Mouse (Mus musculus) liver, adult 2 months (tissue): ENCODE measurements at regions not wholly inside any gene's neighbourhood (a gene's known extent, or its start where the extent isn't known, plus 50 kb on each side); places are given as distances from the start of the nearest gene placed in this dataset.
"Not testable (repeated sequence)": the region's sequence is repeated elsewhere in the genome, so short reads cannot be mapped to it uniquely, and the experiment has no call there.

Experiments
- DNase-seq: peaks from one replicate; pipeline ENCODE4 v3.0.0-alpha.2; 2011; ENCODE audit warnings: low read depth, low spot score; ENCODE audit errors: extremely low read depth
- H3K27ac ChIP-seq: fragments of 200-500 bp; replicated peaks from 2 replicates; pipeline ENCODE4 v1.5.1; 2012; ENCODE audit warnings: low read depth, mild to moderate bottlenecking, control low read depth, inconsistent platforms, low read length; ENCODE audit not compliant: insufficient read depth
- H3K27me3 ChIP-seq: fragments of 200-500 bp; 2 replicates; pipeline ENCODE4 v1.6.1; 2012; ENCODE audit warnings: mild to moderate bottlenecking, moderate library complexity, low read length, inconsistent platforms; ENCODE audit not compliant: control insufficient read depth, insufficient read depth
- H3K36me3 ChIP-seq: fragments of 200-500 bp; 2 replicates; pipeline ENCODE4 v1.6.1; 2012; ENCODE audit warnings: low read length, inconsistent platforms; ENCODE audit not compliant: control insufficient read depth, insufficient read depth
- H3K4me1 ChIP-seq: fragments of 200-500 bp; 2 replicates; pipeline ENCODE4 v1.6.1; 2011; ENCODE audit warnings: low read length; ENCODE audit not compliant: control insufficient read depth, insufficient read depth
- H3K4me3 ChIP-seq: fragments of 200-500 bp; 2 replicates; pipeline ENCODE4 v1.5.1; 2011; ENCODE audit warnings: low read depth, mild to moderate bottlenecking, control low read depth, low read length, moderate library complexity; ENCODE audit not compliant: insufficient read depth
- H3K79me2 ChIP-seq: fragments of 200-500 bp; 2 replicates; pipeline ENCODE4 v1.6.1; 2012; ENCODE audit warnings: inconsistent platforms, mild to moderate bottlenecking, low read length, moderate library complexity; ENCODE audit not compliant: control insufficient read depth, insufficient read depth
- H3K9ac ChIP-seq: fragments of 200-500 bp; 2 replicates; pipeline ENCODE4 v1.6.1; 2012; ENCODE audit warnings: low read depth, mild to moderate bottlenecking, control low read depth, inconsistent platforms, low read length
- CTCF ChIP-seq: fragments of 200-500 bp; IDR thresholded peaks from 2 replicates; pipeline ENCODE4 v1.5.1; 2011; ENCODE audit warnings: low read depth, low read length, control low read depth
- POLR2A ChIP-seq: fragments of 200-500 bp; IDR thresholded peaks from 2 replicates; pipeline ENCODE4 v1.6.1; 2011; ENCODE audit warnings: low read length, control low read depth; ENCODE audit not compliant: insufficient read depth; ENCODE audit errors: extremely low read depth
- WGBS: fragments of 180-500 bp; shearing (Covaris S2); methylation state at CpG from one replicate; pipeline ENCODE4 v1.1.7; 2018; 5-methylcytosine and 5-hydroxymethylcytosine counted together

DNA sequence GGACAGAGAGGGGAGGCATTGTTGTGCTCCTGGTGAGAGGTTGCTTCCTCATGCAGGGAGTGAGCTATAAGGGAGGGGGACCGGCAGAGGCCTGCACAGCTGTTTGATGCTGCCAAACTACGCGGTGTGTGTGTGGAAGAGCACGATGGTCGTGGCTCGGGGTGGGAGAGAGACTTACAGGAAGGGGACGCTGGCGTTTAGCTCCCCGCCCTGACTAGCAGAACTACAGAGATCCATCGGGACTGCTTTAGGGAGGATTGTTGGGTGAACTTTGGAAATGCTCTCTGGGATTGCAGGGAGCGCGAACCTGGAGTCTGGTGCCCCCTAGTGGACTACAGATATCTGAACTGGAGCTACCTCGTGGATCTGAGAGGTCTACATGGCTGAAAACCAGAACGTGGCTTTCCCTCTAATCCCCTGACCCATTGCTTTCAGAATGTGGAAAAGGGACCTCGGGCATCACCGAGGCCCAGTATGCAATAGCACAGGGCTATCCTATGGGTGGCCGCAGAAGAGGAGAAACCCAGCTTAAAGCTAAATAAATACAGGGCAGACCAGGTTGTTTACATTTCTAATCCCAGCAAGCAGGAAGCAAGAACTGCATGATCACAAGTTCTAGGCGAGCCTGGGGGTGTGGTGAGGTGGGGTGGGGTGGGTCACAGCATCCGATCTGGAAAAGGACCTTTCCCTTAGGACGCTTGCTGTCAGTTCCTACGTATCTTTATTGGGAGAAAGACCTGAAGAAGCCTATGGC is 57.2 kb upstream of the AU015836 start:
- H3K79me2 ChIP-seq = no peaks in the 10 kb centered on the region
- no peaks in the 10 kb centered on the region for H3K36me3 ChIP-seq
- H3K27me3 ChIP-seq = no peaks in the 10 kb centered on the region
- no peaks in the 10 kb centered on the region; the same call in 1 of the 2 replicates for H3K4me1 ChIP-seq
- WGBS = 10% methylated on average over 21 of the region's 21 CpGs
- peak overlapping the region; percentile 63 for H3K9ac ChIP-seq
- no peak overlapping the region for H3K27ac ChIP-seq
- 0 out of 2 replicates have a peak overlapping the region, but pooled peaks have one; percentile 22 for H3K4me3 ChIP-seq
- peak; percentile 46 for DNase-seq
- TF ChIP-seq POLR2A = no peak
- peak; percentile 68 for TF ChIP-seq CTCF

DNA sequence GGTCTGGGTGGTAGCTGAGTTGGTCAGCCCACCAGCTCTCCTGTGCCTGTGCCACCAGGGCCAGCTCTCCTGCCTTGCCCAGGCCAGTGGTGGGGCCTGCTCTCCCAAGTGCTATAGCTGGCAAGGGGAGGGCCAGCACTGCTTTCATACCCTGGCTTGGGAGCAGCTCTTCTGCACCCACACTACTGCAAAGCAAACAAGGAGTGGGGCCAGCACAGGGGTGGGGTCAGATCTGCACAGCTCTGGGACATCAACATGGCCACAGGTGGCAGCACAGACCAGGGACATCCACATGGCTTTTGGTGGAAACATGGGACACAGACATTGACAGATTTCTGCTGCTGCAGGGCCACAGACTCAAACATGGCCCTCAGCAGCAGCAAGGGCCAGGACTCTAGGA is 52.9 kb upstream of the AU015836 start:
- Histone ChIP-seq H3K4me1 (no peaks in the 10 kb centered on the region; the same call in 1 of the 2 replicates), H3K27me3 (no peaks in the 10 kb centered on the region), H3K79me2 (no peaks in the 10 kb centered on the region), H3K4me3 (no peak overlapping the region), H3K27ac (no peak overlapping the region), H3K9ac (no peak overlapping the region), H3K36me3 (no peaks in the 10 kb centered on the region)
- no peak for DNase-seq
- no peak for TF ChIP-seq CTCF
- TF ChIP-seq POLR2A = no peak

DNA sequence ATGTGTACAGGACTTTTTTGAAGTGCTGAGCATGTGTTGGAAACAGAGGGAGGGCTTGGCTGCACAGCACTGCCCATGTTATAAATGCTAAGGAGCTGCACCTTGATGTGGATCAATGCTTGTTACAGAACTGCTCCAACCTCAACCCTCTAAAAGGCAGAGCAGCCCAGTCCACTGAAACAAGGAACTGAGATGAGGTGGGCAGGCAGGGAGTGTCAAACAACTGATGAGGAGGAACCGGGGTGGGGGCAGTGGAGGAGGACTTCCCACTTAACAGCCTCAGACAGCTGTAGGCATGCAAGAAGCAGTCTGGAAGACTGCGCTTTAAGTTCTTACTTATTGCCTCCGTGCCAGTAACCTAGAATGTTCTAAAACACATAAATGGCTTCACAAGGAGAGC is 51.1 kb upstream of the AU015836 start:
- DNase-seq, H3K4me3 ChIP-seq, H3K27ac ChIP-seq, H3K36me3 ChIP-seq, H3K27me3 ChIP-seq, H3K79me2 ChIP-seq, H3K9ac ChIP-seq, H3K4me1 ChIP-seq: not testable (repeated sequence)
- 72% methylated on average over 3 of the region's 3 CpGs for WGBS
